Mouse (Mus musculus) lung, adult 2 months (tissue): Measurements from ENCODE around the gene Ap1s3. TPM values are rescaled to one million over a fixed set of nuclear protein-coding genes. Genes with fewer than 3 reads are reported as not detected.

Experiments used
- DNase-seq: peaks from one replicate; pipeline ENCODE4 v3.0.0; 2022
- H3K4me1 ChIP-seq: fragments of 200-500 bp; 2 replicates; pipeline ENCODE4 v1.6.1; 2011; ENCODE audit warnings: low read length; ENCODE audit not compliant: control insufficient read depth, insufficient read depth
- H3K4me3 ChIP-seq: fragments of 200-500 bp; replicated peaks from 2 replicates; pipeline ENCODE3; 2011; ENCODE audit warnings: low read depth, mild to moderate bottlenecking, control low read depth, low read length; ENCODE audit errors: extremely low read depth
- CTCF ChIP-seq: fragments of 200-500 bp; IDR thresholded peaks from 2 replicates; pipeline ENCODE4 v1.5.1; 2011; ENCODE audit warnings: mild to moderate bottlenecking, low read length, control low read depth; ENCODE audit not compliant: insufficient read depth
- POLR2A ChIP-seq: fragments of 200-500 bp; IDR thresholded peaks from 2 replicates; pipeline ENCODE4 v1.6.1; 2011; ENCODE audit warnings: low read depth, mild to moderate bottlenecking, control low read depth, low read length, borderline replicate concordance; ENCODE audit errors: extremely low read depth
- WGBS: fragments of 180-500 bp; shearing (Covaris S2); methylation state at CpG from one replicate; pipeline ENCODE4 v1.1.7; 2018; 5-methylcytosine and 5-hydroxymethylcytosine counted together
- polyA plus RNA-seq: library from polyadenylated mRNA; depleted of rRNA; stranded (reverse); fragments of >200 nt; gene quantifications from 2 replicates; pipeline ENCODE4 v1.2.3, GENCODE M21; 2012; rRNA removed

The Ap1s3 gene
- polyA plus RNA-seq, 1 experiment: 36.1 TPM

GRCm38 (mm10) chr1:79581136-79581679, 90.6 kb downstream of the Ap1s3 start:
- peak; percentile 14 for DNase-seq
- 13% methylated on average over 15 of the region's 15 CpGs for WGBS
- Histone ChIP-seq H3K4me3 (peak overlapping the region; percentile 28), H3K4me1 (peaks cover 2% of the 10 kb centered on the region; the same call in 1 of the 2 replicates)
- TF ChIP-seq POLR2A (no peak), CTCF (no peak)

- H3K4me1 ChIP-seq: peaks cover 2% of the 10 kb centered on the region; the same call in 1 of the 2 replicates
- TF ChIP-seq POLR2A (no peak), CTCF (no peak)
- WGBS: 70% methylated on average over 3 of the region's 3 CpGs
- DNase-seq: no peak
- H3K4me3 ChIP-seq: no peak overlapping the region
These were observed 94.4 kb downstream of the Ap1s3 start for GRCm38 (mm10) chr1:79577357-79577756.

GRCm38 (mm10) chr1:79571912-79572311, 99.9 kb downstream of the Ap1s3 start:
- Histone ChIP-seq H3K4me1 (no peaks in the 10 kb centered on the region), H3K4me3 (no peak overlapping the region)
- no peak for DNase-seq
- WGBS: 75% methylated on average over 4 of the region's 4 CpGs
- no peak for TF ChIP-seq POLR2A
- TF ChIP-seq CTCF: no peak

GRCm38 (mm10) chr1:79571126-79571525, 100.6 kb downstream of the Ap1s3 start:
- TF ChIP-seq POLR2A (no peak), CTCF (no peak)
- WGBS: 82% methylated on average over 6 of the region's 6 CpGs
- Histone ChIP-seq H3K4me1 (no peaks in the 10 kb centered on the region), H3K4me3 (no peak overlapping the region)
- DNase-seq: no peak

- no peak for TF ChIP-seq POLR2A
- TF ChIP-seq CTCF: no peak
- WGBS: 24% methylated on average over 5 of the region's 5 CpGs
- Histone ChIP-seq H3K4me3 (no peak overlapping the region), H3K4me1 (no peaks in the 10 kb centered on the region; the same call in none of the 2 replicates)
- DNase-seq: no peak
These were observed 110.6 kb downstream of the Ap1s3 start for GRCm38 (mm10) chr1:79561186-79561585.

Other genes starting within 250 kb of the Ap1s3 start
- 0.06 TPM in 1 of 2 replicates, not detected in the other for gene Scg2, start 231.9 kb downstream of the Ap1s3 start, polyA plus RNA-seq
- 6.2 and 9.4 TPM in 2 replicates for gene Mrpl44, start 104.0 kb upstream of the Ap1s3 start, polyA plus RNA-seq
- 42.4 and 58.7 TPM in 2 replicates for gene Wdfy1, start 104.2 kb upstream of the Ap1s3 start, polyA plus RNA-seq
- 70.9 and 107 TPM in 2 replicates for gene Serpine2, start 189.2 kb upstream of the Ap1s3 start, polyA plus RNA-seq